Mouse (Mus musculus) embryonic facial prominence, embryonic 10.5 days (tissue): ENCODE data around the gene Pde4a. TPM values are rescaled to one million over a fixed set of nuclear protein-coding genes. Genes with fewer than 3 reads are reported as not detected.
A peak's percentile ranks its signal among the peaks of the same experiment; 100 is the strongest.
"Not testable (repeated sequence)": the region's sequence is repeated elsewhere in the genome, so short reads cannot be mapped to it uniquely, and the experiment has no call there.

Source experiments
- DNase-seq: peaks from one replicate; pipeline ENCODE4 v3.0.0-alpha.2; 2017; ENCODE audit warnings: low spot score
- H3K27ac ChIP-seq: fragments of 300-500 bp; sonication (generic); replicated peaks from 2 replicates; pipeline ENCODE4 v1.5.1; 2016; ENCODE audit warnings: mild to moderate bottlenecking
- H3K27me3 ChIP-seq: fragments of 300-500 bp; sonication (generic); replicated peaks from 2 replicates; pipeline ENCODE4 v1.6.1; 2016; ENCODE audit warnings: low read depth, mild to moderate bottlenecking; ENCODE audit not compliant: poor library complexity, severe bottlenecking
- H3K36me3 ChIP-seq: fragments of 300-500 bp; sonication (generic); replicated peaks from 2 replicates; pipeline ENCODE4 v1.6.1; 2016; ENCODE audit warnings: mild to moderate bottlenecking, moderate library complexity
- H3K4me1 ChIP-seq: fragments of 300-500 bp; sonication (generic); 2 replicates; pipeline ENCODE4 v1.6.1; 2016
- H3K4me3 ChIP-seq: fragments of 300-500 bp; sonication (generic); 2 replicates; pipeline ENCODE4 v1.5.1; 2016; ENCODE audit warnings: mild to moderate bottlenecking, moderate library complexity
- H3K9me3 ChIP-seq: fragments of 300-500 bp; sonication (generic); 2 replicates; pipeline ENCODE4 v1.6.1; 2016; ENCODE audit warnings: mild to moderate bottlenecking
- WGBS: fragments of 180-500 bp; shearing (Covaris S2); methylation state at CpG from one replicate; pipeline ENCODE4 v1.1.7; 2016; 5-methylcytosine and 5-hydroxymethylcytosine counted together
- polyA plus RNA-seq: library from polyadenylated mRNA; unstranded; fragments of >200 nt; fragmentation: Nextera tagmentation; extraction: Ambion mirVana; gene quantifications from 2 replicates; pipeline ENCODE4 v1.2.1, GENCODE M21; 2016

The Pde4a gene
- polyA plus RNA-seq, 1 experiment from 2014 or later = 4.9 TPM

- DNase-seq = peak; percentile 71
- Histone ChIP-seq H3K4me3 (peak overlapping the region; percentile 61), H3K36me3 (no peaks in the 10 kb centered on the region), H3K27ac (peak overlapping the region; percentile 57), H3K27me3 (peaks cover 100% of the 10 kb centered on the region), H3K9me3 (peaks cover 4% of the 10 kb centered on the region), H3K4me1 (peaks cover 31% of the 10 kb centered on the region)
- WGBS = under 1% methylated on average over 72 of the region's 72 CpGs
These were observed 79.1 kb downstream of the Pde4a start for GRCm38 (mm10) chr9:21244428-21245112.

- WGBS = 2% methylated on average over 16 of the region's 16 CpGs
- no peak for DNase-seq
- Histone ChIP-seq H3K4me3 (peak overlapping the region; percentile 61), H3K36me3 (no peaks in the 10 kb centered on the region), H3K27me3 (peaks cover 100% of the 10 kb centered on the region), H3K9me3 (peaks cover 4% of the 10 kb centered on the region), H3K4me1 (peaks cover 31% of the 10 kb centered on the region), H3K27ac (peak overlapping the region; percentile 57; the same call in 1 of the 2 replicates)
These were observed 79.6 kb downstream of the Pde4a start for GRCm38 (mm10) chr9:21245113-21245487.

GRCm38 (mm10) chr9:21246342-21246741 is 80.8 kb downstream of the Pde4a start:
- 72% methylated on average over 1 of the region's 1 CpGs for WGBS
- H3K27ac ChIP-seq = no peak overlapping the region
- H3K4me1 ChIP-seq = peaks cover 35% of the 10 kb centered on the region
- no peaks in the 10 kb centered on the region for H3K36me3 ChIP-seq
- H3K9me3 ChIP-seq = peaks cover 4% of the 10 kb centered on the region
- DNase-seq = no peak
- H3K4me3 ChIP-seq = no peak overlapping the region
- H3K27me3 ChIP-seq = peaks cover 100% of the 10 kb centered on the region

- DNase-seq = peak; percentile 49
- peak within 1 kb of the TSS; percentile 43 for H3K4me3 ChIP-seq
- H3K27me3 ChIP-seq = peaks cover 99% of the 10 kb centered on the region
- WGBS = under 1% methylated on average over 30 of the region's 30 CpGs
- H3K27ac ChIP-seq = no peak within 1 kb of the TSS
- H3K4me1 ChIP-seq = peaks cover 37% of the 10 kb centered on the region
- no peaks in the 10 kb centered on the region; the same call in 1 of the 2 replicates for H3K9me3 ChIP-seq
- H3K36me3 ChIP-seq = no peaks in the 10 kb centered on the region
These were observed 82.8 kb downstream of the Pde4a start, which contains the start of gene S1pr5 for GRCm38 (mm10) chr9:21248326-21248725. TSS of gene S1pr5 (minus strand) at chr9:21248443.

- Histone ChIP-seq H3K4me1 (peaks cover 25% of the 10 kb centered on the region), H3K27ac (no peak overlapping the region), H3K27me3 (peaks cover 84% of the 10 kb centered on the region), H3K36me3 (no peaks in the 10 kb centered on the region), H3K4me3 (no peak overlapping the region), H3K9me3 (no peaks in the 10 kb centered on the region; the same call in 1 of the 2 replicates)
- 39% methylated on average over 17 of the region's 17 CpGs for WGBS
- no peak for DNase-seq
These were observed 84.4 kb downstream of the Pde4a start for GRCm38 (mm10) chr9:21249629-21250508.

GRCm38 (mm10) chr9:21250509-21250908 is 85.0 kb downstream of the Pde4a start:
- Histone ChIP-seq H3K27me3 (peaks cover 78% of the 10 kb centered on the region), H3K9me3 (no peaks in the 10 kb centered on the region; the same call in 1 of the 2 replicates), H3K27ac (no peak overlapping the region), H3K4me1 (peaks cover 19% of the 10 kb centered on the region), H3K4me3 (no peak overlapping the region), H3K36me3 (no peaks in the 10 kb centered on the region)
- WGBS = 63% methylated on average over 2 of the region's 2 CpGs
- DNase-seq = no peak

GRCm38 (mm10) chr9:21251116-21251735 is 85.7 kb downstream of the Pde4a start:
- Histone ChIP-seq H3K36me3 (no peaks in the 10 kb centered on the region), H3K27me3 (peaks cover 70% of the 10 kb centered on the region), H3K4me1 (peaks cover 19% of the 10 kb centered on the region), H3K9me3 (no peaks in the 10 kb centered on the region; the same call in 1 of the 2 replicates), H3K27ac (no peak overlapping the region), H3K4me3 (0 out of 2 replicates have a peak overlapping the region, but pooled peaks have one; percentile 4)
- 66% methylated on average over 13 of the region's 13 CpGs for WGBS
- DNase-seq = no peak

- Histone ChIP-seq H3K4me1 (peaks cover 8% of the 10 kb centered on the region; the same call in 1 of the 2 replicates), H3K9me3 (no peaks in the 10 kb centered on the region), H3K4me3 (no peak overlapping the region), H3K27me3 (peaks cover 36% of the 10 kb centered on the region), H3K36me3 (no peaks in the 10 kb centered on the region), H3K27ac (no peak overlapping the region)
- no peak for DNase-seq
These were observed 89.2 kb downstream of the Pde4a start for GRCm38 (mm10) chr9:21254690-21255089.

GRCm38 (mm10) chr9:21256349-21256748 is 90.8 kb downstream of the Pde4a start:
- 78% methylated on average over 4 of the region's 4 CpGs for WGBS
- not testable (repeated sequence) for DNase-seq, H3K9me3 ChIP-seq, H3K27ac ChIP-seq, H3K4me3 ChIP-seq, H3K36me3 ChIP-seq
- peaks cover 10% of the 10 kb centered on the region; the same call in 1 of the 2 replicates for H3K4me1 ChIP-seq
- peaks cover 19% of the 10 kb centered on the region for H3K27me3 ChIP-seq

- 70% methylated on average over 6 of the region's 6 CpGs for WGBS
- Histone ChIP-seq H3K27ac (no peak overlapping the region), H3K4me3 (no peak overlapping the region), H3K27me3 (no peaks in the 10 kb centered on the region; the same call in 1 of the 2 replicates), H3K9me3 (no peaks in the 10 kb centered on the region), H3K4me1 (peaks cover 18% of the 10 kb centered on the region), H3K36me3 (no peaks in the 10 kb centered on the region)
- DNase-seq = no peak
These were observed 95.1 kb downstream of the Pde4a start for GRCm38 (mm10) chr9:21260491-21261040.

GRCm38 (mm10) chr9:21261831-21262230 is 96.3 kb downstream of the Pde4a start:
- H3K4me1 ChIP-seq = peaks cover 30% of the 10 kb centered on the region
- DNase-seq = no peak
- no peaks in the 10 kb centered on the region for H3K9me3 ChIP-seq
- H3K4me3 ChIP-seq = no peak overlapping the region
- peaks cover 4% of the 10 kb centered on the region for H3K36me3 ChIP-seq
- no peaks in the 10 kb centered on the region for H3K27me3 ChIP-seq
- WGBS = 66% methylated on average over 2 of the region's 2 CpGs
- H3K27ac ChIP-seq = no peak overlapping the region
